Mouse (Mus musculus) heart, postnatal 0 days (tissue): Measurements from ENCODE around the gene Ints6l. TPM values are rescaled to one million over a fixed set of nuclear protein-coding genes. Genes with fewer than 3 reads are reported as not detected.

Experiments
- ATAC-seq: fragments of 200-750 bp; cut with Nextera tagmentation; 2 replicates; pipeline ENCODE4 v1.8.0; 2017; ENCODE audit warnings: low read depth, moderate number of reproducible peaks, moderate library complexity; ENCODE audit not compliant: insufficient read depth
- DNase-seq: peaks from one replicate; pipeline ENCODE4 v3.0.0-alpha.2; 2016; ENCODE audit warnings: low spot score
- H3K27ac ChIP-seq: fragments of 300-500 bp; sonication (generic); 2 replicates; pipeline ENCODE4 v1.5.1; 2014; ENCODE audit warnings: low read depth, mild to moderate bottlenecking
- H3K27me3 ChIP-seq: fragments of 300-500 bp; sonication (generic); 2 replicates; pipeline ENCODE4 v1.6.1; 2014; ENCODE audit warnings: low read length, mixed read lengths; ENCODE audit not compliant: control insufficient read depth, insufficient read depth
- H3K36me3 ChIP-seq: fragments of 300-500 bp; sonication (generic); replicated peaks from 2 replicates; pipeline ENCODE4 v1.6.1; 2014; ENCODE audit warnings: low read length, mixed read lengths; ENCODE audit not compliant: control insufficient read depth, insufficient read depth
- H3K4me1 ChIP-seq: fragments of 300-500 bp; sonication (generic); 2 replicates; pipeline ENCODE4 v1.6.1; 2014; ENCODE audit warnings: antibody characterized with exemption; ENCODE audit not compliant: control insufficient read depth, insufficient read depth
- H3K4me2 ChIP-seq: fragments of 300-500 bp; sonication (generic); 2 replicates; pipeline ENCODE4 v1.6.1; 2014; ENCODE audit warnings: low read depth, mild to moderate bottlenecking, low read length, moderate library complexity
- H3K4me3 ChIP-seq: fragments of 300-500 bp; sonication (generic); 2 replicates; pipeline ENCODE4 v1.5.1; 2014; ENCODE audit warnings: low read depth, low read length
- H3K9ac ChIP-seq: fragments of 300-500 bp; sonication (generic); replicated peaks from 2 replicates; pipeline ENCODE4 v1.6.1; 2014; ENCODE audit warnings: low read depth, low read length, mixed read lengths
- H3K9me3 ChIP-seq: fragments of 300-500 bp; sonication (generic); replicated peaks from 2 replicates; pipeline ENCODE4 v1.6.1; 2016; ENCODE audit warnings: low read length; ENCODE audit not compliant: control insufficient read depth
- CTCF ChIP-seq: IDR thresholded peaks from 2 replicates; pipeline ENCODE4 v1.5.1; 2016; ENCODE audit warnings: antibody characterized with exemption, control low read depth, low read depth
- EP300 ChIP-seq: IDR thresholded peaks from 2 replicates; pipeline ENCODE4 v1.6.1; 2016; ENCODE audit warnings: antibody characterized with exemption, low read depth
- WGBS: fragments of 180-500 bp; shearing (Covaris S2); extraction: QIAGEN DNeasy Blood & Tissue Kit; methylation state at CpG from one replicate; pipeline ENCODE4 v1.1.7; 2014; 5-methylcytosine and 5-hydroxymethylcytosine counted together
- polyA plus RNA-seq: library from polyadenylated mRNA; unstranded; fragments of >200 nt; fragmentation: Nextera tagmentation; extraction: Ambion mirVana; gene quantifications from 2 replicates; pipeline ENCODE4 v1.2.1, GENCODE M21; 2015
- total RNA-seq: library from RNA; depleted of rRNA; stranded (reverse); fragments of >200 nt; gene quantifications from 2 replicates; pipeline ENCODE4 v1.2.3, GENCODE M21; 2014; ENCODE audit warnings: low replicate concordance; rRNA removed

Ints6l gene
- total and polyA plus RNA-seq, 2 experiments from 2014 or later, result 10.8 to 14.7 TPM

- Histone ChIP-seq H3K36me3 (no peaks in the 10 kb centered on the region), H3K27me3 (no peaks in the 10 kb centered on the region), H3K27ac (no peak overlapping the region), H3K4me2 (no peak overlapping the region), H3K9me3 (no peaks in the 10 kb centered on the region), H3K4me3 (no peak overlapping the region), H3K4me1 (no peaks in the 10 kb centered on the region), H3K9ac (no peak overlapping the region)
- peak; percentile 49 for TF ChIP-seq CTCF
- no peak for TF ChIP-seq EP300
- peak; percentile 19 for DNase-seq
- 45% methylated on average over 4 of the region's 4 CpGs for WGBS
- ATAC-seq, result no peak
These were observed 82.5 kb downstream of the Ints6l start for GRCm38 (mm10) chrX:56537162-56537561.

GRCm38 (mm10) chrX:56549506-56549905 lies 94.8 kb downstream of the Ints6l start, which contains the start of gene Gm648:
Gene Gm648, minus strand, starts transcription at chrX:56549606.
- TF ChIP-seq EP300 (no peak), CTCF (no peak)
- H3K9me3 ChIP-seq, result no peaks in the 10 kb centered on the region
- no peak for ATAC-seq
- no peak within 1 kb of the TSS for H3K9ac ChIP-seq
- H3K27me3 ChIP-seq, result no peaks in the 10 kb centered on the region
- no peak for DNase-seq
- no peaks in the 10 kb centered on the region for H3K36me3 ChIP-seq
- no peak within 1 kb of the TSS for H3K4me3 ChIP-seq
- H3K4me2 ChIP-seq, result no peak within 1 kb of the TSS
- H3K27ac ChIP-seq, result no peak within 1 kb of the TSS
- no peaks in the 10 kb centered on the region for H3K4me1 ChIP-seq
- WGBS, result 85% methylated on average over 7 of the region's 7 CpGs

DNA sequence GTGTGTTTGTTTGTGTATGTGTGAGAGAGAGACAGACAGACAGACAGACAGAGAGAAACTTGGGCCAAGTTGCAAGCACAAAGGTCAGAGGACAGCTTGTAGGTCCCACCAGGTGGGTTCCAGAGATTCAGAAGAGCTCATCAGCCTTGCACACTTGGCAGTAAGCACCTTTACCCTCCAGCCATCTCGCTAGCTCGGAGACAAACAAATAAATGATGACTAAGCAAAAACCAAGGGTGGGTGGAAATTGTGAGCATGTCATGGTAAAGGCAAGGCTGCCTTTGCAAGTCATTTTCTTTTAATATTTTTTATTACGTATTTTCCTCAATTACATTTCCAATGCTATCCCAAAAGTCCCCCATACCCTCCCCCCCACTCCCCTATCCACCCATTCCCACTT lies 98.9 kb downstream of the Ints6l start:
- no peaks in the 10 kb centered on the region for H3K27me3 ChIP-seq
- no peak for TF ChIP-seq CTCF
- no peak for TF ChIP-seq EP300
- DNase-seq (no peak), ATAC-seq (no peak)
- no peak overlapping the region for H3K27ac ChIP-seq
- no peaks in the 10 kb centered on the region for H3K4me1 ChIP-seq
- no peak overlapping the region for H3K9ac ChIP-seq
- no peaks in the 10 kb centered on the region for H3K36me3 ChIP-seq
- H3K4me3 ChIP-seq, result no peak overlapping the region
- no peaks in the 10 kb centered on the region for H3K9me3 ChIP-seq
- WGBS, result 69% methylated on average over 3 of the region's 3 CpGs
- H3K4me2 ChIP-seq, result no peak overlapping the region

Other genes with a start within 250 kb of the Ints6l start
- gene Gm773, start 242.0 kb upstream of the Ints6l start, total RNA-seq, result not detected in 2 replicates
- gene Gm773, start 242.0 kb upstream of the Ints6l start, polyA plus RNA-seq, result not detected in 2 replicates
- gene Zfp449, start 108.5 kb upstream of the Ints6l start, total RNA-seq, result 2.2 and 10.3 TPM in 2 replicates
- 3.3 and 3.5 TPM in 2 replicates for gene Zfp449, start 108.5 kb upstream of the Ints6l start, polyA plus RNA-seq
- not detected in 2 replicates for gene Smim10l2a, start 80.3 kb upstream of the Ints6l start, total RNA-seq
- 0.78 and 1.2 TPM in 2 replicates for gene Smim10l2a, start 80.3 kb upstream of the Ints6l start, polyA plus RNA-seq
- not detected in 2 replicates for gene Gm2174, start 6.9 kb upstream of the Ints6l start, total RNA-seq
- 1.5 and 1.6 TPM in 2 replicates for gene Gm2174, start 6.9 kb upstream of the Ints6l start, polyA plus RNA-seq
- not detected in 2 replicates for gene Gm10477, start 69.9 kb downstream of the Ints6l start, total RNA-seq
- not detected in 2 replicates for gene Gm10477, start 69.9 kb downstream of the Ints6l start, polyA plus RNA-seq
- not detected in 2 replicates for gene Gm648, start 94.7 kb downstream of the Ints6l start, total RNA-seq
- gene Gm648, start 94.7 kb downstream of the Ints6l start, polyA plus RNA-seq, result not detected in 2 replicates
- gene Mmgt1, start 143.2 kb downstream of the Ints6l start, total RNA-seq, result 28.7 and 33.4 TPM in 2 replicates
- 15.3 and 16.2 TPM in 2 replicates for gene Mmgt1, start 143.2 kb downstream of the Ints6l start, polyA plus RNA-seq
- gene Slc9a6, start 154.9 kb downstream of the Ints6l start, total RNA-seq, result 10.7 and 15.4 TPM in 2 replicates
- gene Slc9a6, start 154.9 kb downstream of the Ints6l start, polyA plus RNA-seq, result 5.2 and 6.4 TPM in 2 replicates